Mouse (Mus musculus): ENCODE data around the gene Allc. TPM values are rescaled to one million over a fixed set of nuclear protein-coding genes. Genes with fewer than 3 reads are reported as not detected.

Allc gene
- not detected in 2 replicates for polyA plus RNA-seq (2014; fragmentation: Nextera tagmentation; extraction: Ambion mirVana)

DNA sequence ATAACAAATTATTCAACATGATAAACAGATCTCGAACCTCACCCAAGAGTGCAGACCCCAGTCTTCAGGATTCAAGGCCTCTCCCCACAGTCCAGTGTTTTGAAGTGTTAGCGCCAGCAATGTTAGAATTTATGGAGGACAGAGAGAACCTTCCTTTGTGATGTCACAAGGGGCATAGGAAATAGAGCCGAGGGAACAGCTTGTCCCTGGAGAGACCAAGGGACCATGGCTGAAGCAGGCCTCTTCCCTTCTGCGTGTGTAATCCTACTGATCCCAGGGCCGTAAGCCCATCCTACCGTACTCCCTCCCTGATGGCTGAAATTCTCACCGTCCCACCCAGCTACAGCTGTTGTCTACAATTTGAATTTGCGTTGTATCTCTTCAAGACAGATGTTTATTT lies at the start of gene Allc:
Allc (minus strand) TSS at position 101 of the 400 bp plus-strand sequence.
- H3K4me3 ChIP-seq (ENCODE audit: low read depth, low read length), result no peak within 1 kb of the TSS
- 93% methylated on average over 8 of the region's 8 CpGs for WGBS
- no peak for DNase-seq (ENCODE audit: low spot score)

DNA sequence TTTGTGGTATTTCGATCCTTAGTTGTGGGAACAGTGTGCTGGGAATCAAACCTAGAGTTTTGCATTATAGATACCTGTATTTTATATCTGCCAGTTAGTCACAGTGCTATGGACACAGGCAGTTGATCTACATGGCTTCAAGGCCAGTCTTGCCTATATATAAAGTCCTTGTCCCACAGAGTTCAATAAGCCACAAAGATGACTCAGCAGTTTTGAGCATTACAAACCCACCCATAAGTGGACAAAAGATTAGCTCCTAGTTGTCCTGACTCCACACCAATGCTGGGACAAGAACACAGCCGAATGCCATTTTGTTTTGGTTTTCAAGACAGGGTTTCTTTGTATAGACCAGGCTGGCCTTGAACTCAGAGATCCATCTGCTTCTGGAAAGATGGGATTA lies 46.1 kb upstream of the Allc start:
- Histone ChIP-seq H3K36me3 (replicated peaks; ENCODE audit: control insufficient read depth, insufficient read depth, low read depth, low read length) (peaks cover 24% of the 10 kb centered on the region), H3K4me1 (ENCODE audit: control insufficient read depth, insufficient read depth, low read length) (no peaks in the 10 kb centered on the region), H3K27ac (replicated peaks; ENCODE audit: low read depth, low read length) (no peak overlapping the region), H3K4me2 (ENCODE audit: low read depth, low read length) (no peak overlapping the region), H3K9me3 (replicated peaks; ENCODE audit: control insufficient read depth, low read length) (no peaks in the 10 kb centered on the region), H3K9ac (replicated peaks; ENCODE audit: low read length) (no peak overlapping the region), H3K4me3 (ENCODE audit: low read depth, low read length) (no peak overlapping the region), H3K27me3 (ENCODE audit: control insufficient read depth, insufficient read depth, low read length) (no peaks in the 10 kb centered on the region)
- WGBS, result 90% methylated on average over 2 of the region's 2 CpGs
- DNase-seq (ENCODE audit: low spot score) (no peak), ATAC-seq (replicated peaks; ENCODE audit: insufficient number of reproducible peaks, low FRiP score, low TSS enrichment, low read depth) (no peak)

More for the DNA sequence above, at the start of gene Allc:
- ATAC-seq (replicated peaks; ENCODE audit: insufficient number of reproducible peaks, low FRiP score, low TSS enrichment, low read depth), result no peak
- no peak within 1 kb of the TSS for H3K27ac ChIP-seq (replicated peaks; ENCODE audit: low read depth, low read length)
- no peak within 1 kb of the TSS for H3K9ac ChIP-seq (replicated peaks; ENCODE audit: low read length)
- H3K36me3 ChIP-seq (replicated peaks; ENCODE audit: control insufficient read depth, insufficient read depth, low read depth, low read length), result no peaks in the 10 kb centered on the region
- no peaks in the 10 kb centered on the region for H3K27me3 ChIP-seq (ENCODE audit: control insufficient read depth, insufficient read depth, low read length)
- H3K4me2 ChIP-seq (ENCODE audit: low read depth, low read length), result no peak within 1 kb of the TSS
- H3K4me1 ChIP-seq (ENCODE audit: control insufficient read depth, insufficient read depth, low read length), result no peaks in the 10 kb centered on the region
- no peaks in the 10 kb centered on the region for H3K9me3 ChIP-seq (replicated peaks; ENCODE audit: control insufficient read depth, low read length)

DNA sequence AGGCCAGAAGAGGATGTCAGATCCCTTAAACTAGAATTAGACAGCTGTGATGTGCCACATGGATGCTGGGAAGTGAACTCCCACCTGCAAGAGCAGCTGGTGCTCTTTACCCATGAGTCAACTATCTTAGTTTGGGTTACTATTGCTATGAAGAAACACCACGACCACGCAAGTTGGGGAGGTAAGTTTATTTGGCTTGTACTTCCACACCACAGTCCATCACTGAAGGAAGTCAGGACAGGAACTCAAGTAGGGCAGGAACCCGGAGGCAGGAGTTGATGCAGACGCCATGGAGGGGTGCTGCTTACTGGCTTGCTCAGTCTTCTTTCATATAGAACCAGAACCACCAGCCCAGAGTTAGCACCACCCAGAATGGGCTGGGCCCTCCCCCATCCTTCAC lies 44.8 kb upstream of the Allc start:
- no peak for DNase-seq (ENCODE audit: low spot score)

DNA sequence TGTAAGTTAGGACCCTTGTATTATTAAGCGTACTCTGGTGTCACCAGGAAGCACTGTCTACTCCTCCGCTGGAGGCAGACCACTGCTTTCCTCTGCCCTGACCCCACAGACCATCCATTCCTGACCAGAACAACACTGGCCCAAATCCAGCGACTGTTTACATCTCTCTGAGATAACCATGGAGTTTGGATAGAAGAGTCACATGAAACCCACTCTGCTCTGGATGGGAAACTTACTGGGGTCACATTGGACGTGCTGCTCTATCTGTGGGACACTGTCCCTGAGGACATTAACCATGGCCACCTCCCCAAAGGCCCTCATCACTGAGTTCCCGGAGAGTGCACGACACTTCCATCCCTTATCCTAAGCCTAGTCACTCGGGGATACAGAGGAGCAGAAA lies 43.1 kb upstream of the Allc start:
- Histone ChIP-seq H3K27me3 (ENCODE audit: control insufficient read depth, insufficient read depth, low read length) (no peaks in the 10 kb centered on the region), H3K4me2 (ENCODE audit: low read depth, low read length) (no peak overlapping the region)
- 87% methylated on average over 7 of the region's 7 CpGs for WGBS

More for the DNA sequence above, 44.8 kb upstream of the Allc start:
- Histone ChIP-seq H3K9me3 (replicated peaks; ENCODE audit: control insufficient read depth, low read length) (no peaks in the 10 kb centered on the region), H3K27me3 (ENCODE audit: control insufficient read depth, insufficient read depth, low read length) (no peaks in the 10 kb centered on the region), H3K27ac (replicated peaks; ENCODE audit: low read depth, low read length) (no peak overlapping the region), H3K4me1 (ENCODE audit: control insufficient read depth, insufficient read depth, low read length) (no peaks in the 10 kb centered on the region), H3K36me3 (replicated peaks; ENCODE audit: control insufficient read depth, insufficient read depth, low read depth, low read length) (peaks cover 14% of the 10 kb centered on the region), H3K4me2 (ENCODE audit: low read depth, low read length) (no peak overlapping the region), H3K9ac (replicated peaks; ENCODE audit: low read length) (no peak overlapping the region), H3K4me3 (ENCODE audit: low read depth, low read length) (no peak overlapping the region)
- no peak for ATAC-seq (replicated peaks; ENCODE audit: insufficient number of reproducible peaks, low FRiP score, low TSS enrichment, low read depth)
- 67% methylated on average over 4 of the region's 4 CpGs for WGBS

DNA sequence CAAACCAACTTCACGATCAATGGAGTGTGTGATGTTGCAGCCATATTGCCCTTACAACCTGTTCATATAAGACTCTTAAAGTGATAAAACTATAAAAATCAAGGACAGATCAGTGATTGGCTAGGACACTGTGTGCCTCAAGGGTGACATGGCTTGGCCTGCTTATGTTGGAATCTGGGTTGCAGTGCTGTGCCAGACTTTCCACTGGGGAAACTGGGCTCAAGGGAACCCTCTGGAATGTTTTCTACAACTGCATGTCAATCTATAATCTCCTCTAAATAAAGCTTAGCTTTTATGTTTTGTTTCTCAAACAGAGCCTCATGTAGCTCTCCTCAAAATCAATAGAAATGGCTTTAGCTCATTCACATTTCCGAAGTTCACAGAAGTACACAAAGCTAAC lies 41.9 kb upstream of the Allc start:
- Histone ChIP-seq H3K9ac (replicated peaks; ENCODE audit: low read length) (no peak overlapping the region), H3K27ac (replicated peaks; ENCODE audit: low read depth, low read length) (no peak overlapping the region), H3K27me3 (ENCODE audit: control insufficient read depth, insufficient read depth, low read length) (no peaks in the 10 kb centered on the region), H3K4me3 (ENCODE audit: low read depth, low read length) (no peak overlapping the region), H3K36me3 (replicated peaks; ENCODE audit: control insufficient read depth, insufficient read depth, low read depth, low read length) (peaks cover 2% of the 10 kb centered on the region; the same call in 1 of the 2 replicates), H3K4me2 (ENCODE audit: low read depth, low read length) (no peak overlapping the region), H3K4me1 (ENCODE audit: control insufficient read depth, insufficient read depth, low read length) (no peaks in the 10 kb centered on the region), H3K9me3 (replicated peaks; ENCODE audit: control insufficient read depth, low read length) (no peaks in the 10 kb centered on the region)
- 84% methylated on average over 2 of the region's 2 CpGs for WGBS
- ATAC-seq (replicated peaks; ENCODE audit: insufficient number of reproducible peaks, low FRiP score, low TSS enrichment, low read depth) (no peak), DNase-seq (ENCODE audit: low spot score) (no peak)

More for the DNA sequence above, 43.1 kb upstream of the Allc start:
- Histone ChIP-seq H3K9me3 (replicated peaks; ENCODE audit: control insufficient read depth, low read length) (no peaks in the 10 kb centered on the region), H3K36me3 (replicated peaks; ENCODE audit: control insufficient read depth, insufficient read depth, low read depth, low read length) (peaks cover 9% of the 10 kb centered on the region), H3K9ac (replicated peaks; ENCODE audit: low read length) (no peak overlapping the region), H3K4me3 (ENCODE audit: low read depth, low read length) (no peak overlapping the region), H3K27ac (replicated peaks; ENCODE audit: low read depth, low read length) (no peak overlapping the region), H3K4me1 (ENCODE audit: control insufficient read depth, insufficient read depth, low read length) (no peaks in the 10 kb centered on the region)
- ATAC-seq (replicated peaks; ENCODE audit: insufficient number of reproducible peaks, low FRiP score, low TSS enrichment, low read depth) (no peak), DNase-seq (ENCODE audit: low spot score) (no peak)

- no peak within 1 kb of the TSS for H3K9ac ChIP-seq (replicated peaks; ENCODE audit: low read length)
- H3K4me2 ChIP-seq (ENCODE audit: low read depth, low read length), result no peak within 1 kb of the TSS
- ATAC-seq (replicated peaks; ENCODE audit: insufficient number of reproducible peaks, low FRiP score, low TSS enrichment, low read depth), result no peak
- DNase-seq (ENCODE audit: low spot score), result no peak
- H3K27ac ChIP-seq (replicated peaks; ENCODE audit: low read depth, low read length), result no peak within 1 kb of the TSS
- H3K27me3 ChIP-seq (ENCODE audit: control insufficient read depth, insufficient read depth, low read length), result no peaks in the 10 kb centered on the region
- 52% methylated on average over 5 of the region's 5 CpGs for WGBS
- H3K4me3 ChIP-seq (ENCODE audit: low read depth, low read length), result no peak within 1 kb of the TSS
- no peaks in the 10 kb centered on the region for H3K9me3 ChIP-seq (replicated peaks; ENCODE audit: control insufficient read depth, low read length)
- no peaks in the 10 kb centered on the region for H3K4me1 ChIP-seq (ENCODE audit: control insufficient read depth, insufficient read depth, low read length)
- H3K36me3 ChIP-seq (replicated peaks; ENCODE audit: control insufficient read depth, insufficient read depth, low read depth, low read length), result no peaks in the 10 kb centered on the region
These were observed 40.9 kb upstream of the Allc start, which contains the start of gene Colec11 for GRCm38 (mm10) chr12:28623195-28623594. Gene Colec11 (minus strand): TSS chr12:28623377.

DNA sequence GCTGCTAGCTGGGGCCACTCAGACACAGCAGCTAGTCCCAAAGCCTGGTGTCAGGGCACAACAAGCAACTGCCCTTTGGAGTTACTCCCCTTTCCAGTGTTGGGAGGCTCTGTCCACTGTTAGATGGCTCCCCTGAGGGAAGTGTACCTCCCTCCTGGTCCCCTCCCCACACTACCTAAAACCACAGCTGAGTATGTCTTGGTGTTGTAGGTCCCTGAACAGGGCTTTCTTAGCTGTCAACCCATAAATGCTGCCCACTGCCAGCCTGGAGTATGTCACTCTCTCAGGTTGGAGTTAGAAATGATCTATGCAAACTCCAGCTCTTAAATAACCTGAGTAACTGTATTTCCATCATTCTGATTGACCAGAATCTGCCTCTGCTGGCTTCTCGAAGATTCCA lies 40.3 kb upstream of the Allc start:
- H3K36me3 ChIP-seq (replicated peaks; ENCODE audit: control insufficient read depth, insufficient read depth, low read depth, low read length), result no peaks in the 10 kb centered on the region
- ATAC-seq (replicated peaks; ENCODE audit: insufficient number of reproducible peaks, low FRiP score, low TSS enrichment, low read depth) (no peak), DNase-seq (ENCODE audit: low spot score) (no peak)
- WGBS, result 87% methylated on average over 1 of the region's 1 CpGs
- no peaks in the 10 kb centered on the region for H3K9me3 ChIP-seq (replicated peaks; ENCODE audit: control insufficient read depth, low read length)
- H3K9ac ChIP-seq (replicated peaks; ENCODE audit: low read length), result no peak overlapping the region
- H3K27me3 ChIP-seq (ENCODE audit: control insufficient read depth, insufficient read depth, low read length), result no peaks in the 10 kb centered on the region
- no peak overlapping the region for H3K4me3 ChIP-seq (ENCODE audit: low read depth, low read length)
- no peak overlapping the region for H3K27ac ChIP-seq (replicated peaks; ENCODE audit: low read depth, low read length)
- H3K4me2 ChIP-seq (ENCODE audit: low read depth, low read length), result no peak overlapping the region
- H3K4me1 ChIP-seq (ENCODE audit: control insufficient read depth, insufficient read depth, low read length), result no peaks in the 10 kb centered on the region

DNA sequence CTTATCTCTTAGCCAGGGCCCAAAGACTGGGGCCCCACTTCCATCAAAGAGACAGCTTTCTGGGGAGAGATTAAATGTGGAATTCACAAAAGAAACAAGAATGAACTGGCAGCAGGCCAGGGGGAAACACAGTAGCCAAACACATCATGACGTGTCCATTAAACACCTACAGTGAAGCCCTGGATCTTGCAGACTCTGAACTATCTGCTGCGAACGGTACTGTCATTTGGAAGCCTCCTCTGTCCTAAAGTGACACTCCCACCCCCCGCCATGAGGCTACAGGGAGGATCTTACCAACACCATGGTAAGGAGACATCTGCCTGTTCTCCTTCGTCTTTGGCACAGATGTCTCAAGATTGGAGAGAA lies 39.8 kb upstream of the Allc start:
- ATAC-seq (replicated peaks; ENCODE audit: insufficient number of reproducible peaks, low FRiP score, low TSS enrichment, low read depth) (no peak), DNase-seq (ENCODE audit: low spot score) (no peak)
- Histone ChIP-seq H3K4me3 (ENCODE audit: low read depth, low read length) (no peak overlapping the region), H3K9ac (replicated peaks; ENCODE audit: low read length) (no peak overlapping the region), H3K4me1 (ENCODE audit: control insufficient read depth, insufficient read depth, low read length) (no peaks in the 10 kb centered on the region), H3K4me2 (ENCODE audit: low read depth, low read length) (no peak overlapping the region), H3K9me3 (replicated peaks; ENCODE audit: control insufficient read depth, low read length) (no peaks in the 10 kb centered on the region), H3K27me3 (ENCODE audit: control insufficient read depth, insufficient read depth, low read length) (no peaks in the 10 kb centered on the region), H3K36me3 (replicated peaks; ENCODE audit: control insufficient read depth, insufficient read depth, low read depth, low read length) (no peaks in the 10 kb centered on the region), H3K27ac (replicated peaks; ENCODE audit: low read depth, low read length) (no peak overlapping the region)
- WGBS, result 57% methylated on average over 5 of the region's 5 CpGs

Measured in embryonic facial prominence, embryonic 11.5 days (tissue).